In genomic region chr6:51895753-51896152, GRCm38 (mm10) we compare ENCODE assay signal across 17 mouse cellular contexts.
"Had no signal": no experiment of that assay in that cellular context is flagged by ENCODE, and none has a peak within 500 bp of the region (broad histone marks: within the 10 kb centered on the region; RNA-seq: fewer than 3 reads in every experiment).

No protein-coding gene starts in this region.

- DNase-seq: liver, embryonic 13.5 days; liver, postnatal 0 days; lung, adult 2 months; lung, postnatal 14 days; right cerebral cortex, postnatal 14 days; thymus, adult 2 months; thymus, postnatal 25 days; thymus, postnatal 4 days had no signal

- H3K9ac ChIP-seq: liver, embryonic 13.5 days; liver, embryonic 15.5 days; liver, postnatal 0 days; midbrain, embryonic 13.5 days; midbrain, embryonic 15.5 days; neural tube, embryonic 12.5 days; stomach, embryonic 15.5 days had no signal

- H3K4me2 ChIP-seq: liver, embryonic 13.5 days; liver, embryonic 15.5 days; midbrain, embryonic 11.5 days; midbrain, embryonic 13.5 days; midbrain, embryonic 15.5 days; neural tube, embryonic 12.5 days; stomach, embryonic 15.5 days had no signal

- H3K4me1 ChIP-seq: liver, embryonic 13.5 days; liver, embryonic 15.5 days; midbrain, embryonic 13.5 days; midbrain, embryonic 15.5 days; neural tube, embryonic 12.5 days had no signal

- H3K27ac ChIP-seq: liver, embryonic 13.5 days; liver, embryonic 15.5 days; macrophage; midbrain, embryonic 13.5 days; midbrain, embryonic 15.5 days; neural tube, embryonic 12.5 days; stomach, embryonic 15.5 days; stomach, postnatal 0 days had no signal

- ATAC-seq: liver, postnatal 0 days; midbrain, embryonic 13.5 days; midbrain, embryonic 15.5 days had no signal

- H3K36me3 ChIP-seq: liver, embryonic 13.5 days; liver, embryonic 15.5 days; midbrain, embryonic 13.5 days; midbrain, embryonic 15.5 days; neural tube, embryonic 12.5 days; stomach, embryonic 15.5 days had no signal

- H3K27me3 ChIP-seq: liver, embryonic 13.5 days; liver, embryonic 15.5 days; megakaryocyte, embryonic 14.5 days; midbrain, embryonic 13.5 days; midbrain, embryonic 15.5 days; neural tube, embryonic 12.5 days; stomach, embryonic 15.5 days had no signal

- H3K4me3 ChIP-seq: liver, embryonic 13.5 days; liver, embryonic 15.5 days; megakaryocyte, embryonic 14.5 days; midbrain, embryonic 13.5 days; midbrain, embryonic 15.5 days; neural tube, embryonic 12.5 days; stomach, embryonic 15.5 days had no signal

- H3K9me3 ChIP-seq: liver, embryonic 13.5 days; liver, embryonic 15.5 days; megakaryocyte, embryonic 14.5 days; midbrain, embryonic 13.5 days; midbrain, embryonic 15.5 days; neural tube, embryonic 12.5 days; stomach, embryonic 15.5 days had no signal
